ENCODE assay signal across 21 mouse cellular contexts in the genomic region with DNA sequence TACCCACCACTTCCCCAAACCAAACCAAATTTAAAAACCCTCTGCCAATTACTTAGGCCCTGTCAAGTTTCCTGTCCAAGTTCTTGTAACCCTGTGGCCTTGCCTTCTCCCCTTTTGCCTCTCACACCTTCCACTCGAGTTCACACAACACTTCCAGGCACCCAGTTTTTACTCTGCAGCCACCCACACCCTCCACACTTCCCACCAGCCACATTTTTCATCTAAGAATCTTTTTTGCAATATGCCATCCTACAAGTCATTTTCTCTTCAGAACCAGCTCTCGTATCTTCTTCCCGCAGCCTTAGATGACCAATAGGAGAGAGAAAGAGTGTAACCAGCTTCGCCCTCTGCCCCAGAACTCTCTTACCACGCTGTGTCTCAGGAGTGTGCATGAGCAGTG.
"Had no signal": no experiment of that assay in that cellular context is flagged by ENCODE, and none has a peak within 500 bp of the region (broad histone marks: within the 10 kb centered on the region; RNA-seq: fewer than 3 reads in every experiment).

No protein-coding gene starts in this region.

- H3K4me2 ChIP-seq: limb, embryonic 12.5 days; limb, embryonic 15.5 days; lung, embryonic 14.5 days; midbrain, embryonic 12.5 days; midbrain, embryonic 15.5 days; neural tube, embryonic 12.5 days; neural tube, embryonic 15.5 days; stomach, embryonic 15.5 days had no signal

- H3K4me3 ChIP-seq: limb, embryonic 12.5 days; limb, embryonic 15.5 days; midbrain, embryonic 12.5 days; midbrain, embryonic 15.5 days; neural tube, embryonic 12.5 days; neural tube, embryonic 15.5 days; stomach, embryonic 15.5 days had no signal

- H3K9me3 ChIP-seq: limb, embryonic 12.5 days; limb, embryonic 15.5 days; midbrain, embryonic 12.5 days; midbrain, embryonic 15.5 days; neural tube, embryonic 12.5 days; neural tube, embryonic 15.5 days; stomach, embryonic 15.5 days had no signal

- DNase-seq: kidney, adult 18-20 months; kidney, adult 9 months; kidney, postnatal 25 days; layer of hippocampus, adult 9-11 months; left cerebral cortex, postnatal 4 days; lung, embryonic 14.5 days; right cerebral cortex, postnatal 25 days; spleen, adult 18-20 months; thymus, postnatal 25 days had no signal

- H3K27me3 ChIP-seq: limb, embryonic 12.5 days; limb, embryonic 15.5 days; midbrain, embryonic 12.5 days; midbrain, embryonic 15.5 days; neural tube, embryonic 12.5 days; neural tube, embryonic 15.5 days; stomach, embryonic 15.5 days had no signal

- ATAC-seq: inflammation-experienced regulatory T-cells, adult 6 months; intestine, embryonic 16.5 days; lung, postnatal 0 days; midbrain, embryonic 15.5 days had no signal

- H3K9ac ChIP-seq: limb, embryonic 12.5 days; limb, embryonic 15.5 days; lung, embryonic 14.5 days; midbrain, embryonic 12.5 days; midbrain, embryonic 15.5 days; neural tube, embryonic 12.5 days; neural tube, embryonic 15.5 days; stomach, embryonic 15.5 days had no signal

- H3K36me3 ChIP-seq: midbrain, embryonic 12.5 days; midbrain, embryonic 15.5 days; neural tube, embryonic 12.5 days; stomach, embryonic 15.5 days had no signal

- H3K4me1 ChIP-seq: limb, embryonic 12.5 days; limb, embryonic 15.5 days; midbrain, embryonic 12.5 days; midbrain, embryonic 15.5 days; neural tube, embryonic 12.5 days; neural tube, embryonic 15.5 days; stomach, embryonic 15.5 days had no signal

- H3K27ac ChIP-seq: kidney, postnatal 0 days; limb, embryonic 12.5 days; limb, embryonic 15.5 days; macrophage; midbrain, embryonic 12.5 days; midbrain, embryonic 15.5 days; neural tube, embryonic 12.5 days; neural tube, embryonic 15.5 days; stomach, embryonic 15.5 days had no signal
